Mouse (Mus musculus) forebrain, embryonic 15.5 days (tissue): ENCODE measurements around the gene Cdca7l. TPM values are rescaled to one million over a fixed set of nuclear protein-coding genes. Genes with fewer than 3 reads are reported as not detected.
A peak's percentile ranks its signal among the peaks of the same experiment; 100 is the strongest.

Experiments
- ATAC-seq: fragments of 200-750 bp; cut with Nextera tagmentation; replicated peaks from 2 replicates; pipeline ENCODE4 v1.8.0; 2017; ENCODE audit warnings: mild to moderate bottlenecking, moderate TSS enrichment, moderate library complexity
- H3K27ac ChIP-seq: fragments of 300-500 bp; sonication (generic); replicated peaks from 2 replicates; pipeline ENCODE4 v1.5.1; 2015; ENCODE audit warnings: mild to moderate bottlenecking, inconsistent platforms
- H3K27me3 ChIP-seq: fragments of 300-500 bp; sonication (generic); 2 replicates; pipeline ENCODE4 v1.6.1; 2015; ENCODE audit warnings: inconsistent platforms
- H3K36me3 ChIP-seq: fragments of 300-500 bp; sonication (generic); 2 replicates; pipeline ENCODE4 v1.6.1; 2015; ENCODE audit warnings: mild to moderate bottlenecking, inconsistent platforms
- H3K4me1 ChIP-seq: fragments of 300-500 bp; sonication (generic); 2 replicates; pipeline ENCODE4 v1.6.1; 2015; ENCODE audit warnings: inconsistent platforms
- H3K4me2 ChIP-seq: fragments of 300-500 bp; sonication (generic); replicated peaks from 2 replicates; pipeline ENCODE4 v1.6.1; 2015; ENCODE audit warnings: mild to moderate bottlenecking, inconsistent platforms
- H3K4me3 ChIP-seq: fragments of 300-500 bp; sonication (generic); 2 replicates; pipeline ENCODE4 v1.5.1; 2015; ENCODE audit warnings: mild to moderate bottlenecking, inconsistent platforms
- H3K9ac ChIP-seq: fragments of 300-500 bp; sonication (generic); replicated peaks from 2 replicates; pipeline ENCODE4 v1.6.1; 2015; ENCODE audit warnings: mild to moderate bottlenecking, inconsistent platforms
- H3K9me3 ChIP-seq: fragments of 300-500 bp; sonication (generic); 2 replicates; pipeline ENCODE4 v1.6.1; 2016; ENCODE audit warnings: inconsistent platforms
- WGBS: fragments of 180-500 bp; shearing (Covaris S2); methylation state at CpG from one replicate; pipeline ENCODE4 v1.1.7; 2015; ENCODE audit warnings: mixed read lengths; 5-methylcytosine and 5-hydroxymethylcytosine counted together
- polyA plus RNA-seq: library from polyadenylated mRNA; unstranded; fragments of >200 nt; fragmentation: Nextera tagmentation; extraction: Ambion mirVana; gene quantifications from 2 replicates; pipeline ENCODE4 v1.2.1, GENCODE M21; 2015

Cdca7l gene
- polyA plus RNA-seq, 1 experiment from 2014 or later, result 11.6 TPM

DNA sequence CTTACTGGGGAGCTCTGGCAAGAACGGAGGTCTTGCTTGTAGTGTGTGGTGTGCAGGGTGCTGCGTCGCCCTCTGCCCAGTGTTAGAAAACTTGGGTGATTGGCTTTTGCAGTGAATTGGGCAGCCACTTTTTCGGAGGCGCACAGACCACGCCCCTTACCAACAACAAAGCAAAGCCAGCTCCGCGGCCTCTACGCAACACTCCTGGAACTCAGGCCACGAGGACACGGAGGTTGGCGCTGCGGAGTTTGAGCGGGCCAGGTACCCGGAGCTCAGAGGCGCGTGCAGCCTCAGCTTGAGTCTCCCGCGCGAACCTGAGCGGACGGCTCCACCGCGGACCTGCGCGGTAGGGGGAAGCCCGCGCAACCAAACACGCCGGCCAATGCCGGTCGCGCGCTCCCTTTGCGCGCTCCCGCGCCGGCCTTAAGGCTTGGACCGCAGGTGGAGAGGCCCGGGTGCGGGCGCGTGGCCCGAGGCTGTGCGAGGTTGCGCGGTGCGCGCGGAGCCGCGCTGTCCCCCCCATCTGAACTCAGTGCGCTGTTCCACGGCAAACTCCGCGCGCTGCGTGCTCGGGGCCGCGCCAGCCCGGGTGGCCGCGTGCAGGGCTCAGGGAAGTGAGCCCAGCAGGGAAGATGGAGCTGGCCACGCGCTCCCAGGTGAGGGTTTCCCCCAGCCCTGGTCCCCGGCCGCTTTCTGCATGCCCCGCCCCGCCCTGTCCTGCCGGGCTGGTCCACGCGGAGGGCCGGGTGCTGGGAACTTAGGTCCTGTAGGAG is 39.4 kb downstream of the Cdca7l start:
- 0 out of 2 replicates have a peak overlapping the region, but pooled peaks have one; percentile 34 for H3K27ac ChIP-seq
- WGBS, result under 1% methylated on average over 73 of the region's 75 CpGs

DNA sequence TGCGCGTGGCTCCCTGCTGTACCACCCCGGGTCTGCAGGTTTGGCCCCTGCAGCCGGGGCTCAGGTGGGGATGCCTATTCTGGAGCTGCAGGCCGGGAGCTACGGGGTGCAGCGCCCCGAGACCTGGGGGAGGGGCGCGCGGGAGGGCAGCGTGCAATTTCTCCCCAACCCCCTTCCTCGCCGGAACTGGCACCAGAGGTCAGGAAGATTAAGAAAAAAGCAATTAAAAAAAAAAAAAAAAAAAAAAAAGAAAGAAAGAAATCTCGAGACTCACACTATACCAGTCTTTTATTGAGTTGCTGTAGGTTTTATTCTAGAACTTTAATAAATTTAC is 40.0 kb downstream of the Cdca7l start:
- peak overlapping the region; percentile 100 for H3K4me2 ChIP-seq
- peak overlapping the region; percentile 72 for H3K4me3 ChIP-seq
- WGBS, result 0% methylated on average over 15 of the region's 15 CpGs
- peak overlapping the region; percentile 80 for H3K9ac ChIP-seq
- no peak for ATAC-seq
- 0 out of 2 replicates have a peak, but pooled peaks cover 6% of the 10 kb centered on the region for H3K27me3 ChIP-seq
- H3K4me1 ChIP-seq, result peaks cover 4% of the 10 kb centered on the region
- no peaks in the 10 kb centered on the region for H3K9me3 ChIP-seq
- H3K27ac ChIP-seq, result no peak overlapping the region
- H3K36me3 ChIP-seq, result no peaks in the 10 kb centered on the region

More for the DNA sequence above, 39.4 kb downstream of the Cdca7l start:
- H3K9ac ChIP-seq, result peak overlapping the region; percentile 80
- H3K9me3 ChIP-seq, result no peaks in the 10 kb centered on the region
- peak overlapping the region; percentile 100 for H3K4me2 ChIP-seq
- peak; percentile 97 for ATAC-seq
- H3K4me3 ChIP-seq, result peak overlapping the region; percentile 72
- peaks cover 4% of the 10 kb centered on the region for H3K4me1 ChIP-seq
- H3K27me3 ChIP-seq, result 0 out of 2 replicates have a peak, but pooled peaks cover 6% of the 10 kb centered on the region
- H3K36me3 ChIP-seq, result no peaks in the 10 kb centered on the region

GRCm38 (mm10) chr12:117844917-117845316 is 40.8 kb downstream of the Cdca7l start:
- H3K4me2 ChIP-seq, result peak overlapping the region; percentile 100
- peaks cover 4% of the 10 kb centered on the region for H3K4me1 ChIP-seq
- peak overlapping the region; percentile 3; the same call in 1 of the 2 replicates for H3K4me3 ChIP-seq
- H3K36me3 ChIP-seq, result no peaks in the 10 kb centered on the region
- WGBS, result 12% methylated on average over 2 of the region's 2 CpGs
- H3K27ac ChIP-seq, result no peak overlapping the region
- no peaks in the 10 kb centered on the region for H3K9me3 ChIP-seq
- no peak for ATAC-seq
- H3K27me3 ChIP-seq, result 0 out of 2 replicates have a peak, but pooled peaks cover 6% of the 10 kb centered on the region
- H3K9ac ChIP-seq, result no peak overlapping the region

DNA sequence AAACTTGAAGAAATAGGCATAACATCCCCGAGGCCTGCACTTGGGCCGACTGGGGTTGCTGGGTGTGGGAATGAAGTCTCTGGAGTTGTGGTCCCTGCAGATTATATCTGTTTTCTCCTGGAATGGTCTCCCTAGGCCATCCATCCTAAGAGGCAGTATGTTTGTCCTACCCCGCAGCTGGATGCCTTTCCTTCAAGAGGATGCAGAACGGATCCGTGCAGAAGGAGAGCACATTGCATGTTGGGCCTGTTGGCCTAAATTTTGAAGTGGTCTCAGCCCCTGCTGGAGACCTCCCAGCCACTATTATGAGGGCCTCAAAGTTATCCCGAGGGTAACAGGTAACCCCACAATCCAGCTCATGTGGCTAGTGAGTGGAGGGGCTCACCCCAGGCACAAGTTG is 44.5 kb downstream of the Cdca7l start:
- Histone ChIP-seq H3K9ac (no peak overlapping the region), H3K9me3 (no peaks in the 10 kb centered on the region), H3K36me3 (no peaks in the 10 kb centered on the region), H3K4me1 (no peaks in the 10 kb centered on the region), H3K27ac (no peak overlapping the region), H3K27me3 (no peaks in the 10 kb centered on the region), H3K4me2 (no peak overlapping the region), H3K4me3 (no peak overlapping the region)
- no peak for ATAC-seq
- WGBS, result 96% methylated on average over 6 of the region's 6 CpGs

DNA sequence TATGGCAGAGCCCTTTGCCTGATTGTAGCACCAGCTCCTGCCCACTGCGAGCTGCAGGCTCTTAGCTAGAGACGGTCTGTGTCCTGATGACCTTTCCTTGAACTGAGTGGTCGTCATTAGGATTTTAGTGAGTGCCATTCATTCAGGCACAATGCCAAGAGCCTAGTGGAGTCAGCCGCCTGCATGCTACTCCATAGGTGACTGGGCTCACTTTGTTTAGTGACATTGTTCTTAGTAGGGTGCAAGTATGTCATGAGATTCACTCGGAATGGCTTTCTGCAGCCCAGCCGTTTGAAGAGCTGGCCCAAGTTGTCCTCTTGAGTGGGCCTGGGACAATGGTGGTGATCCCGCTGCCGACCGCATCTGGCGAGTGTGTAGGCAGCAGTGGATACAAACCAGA is 46.4 kb downstream of the Cdca7l start:
- Histone ChIP-seq H3K4me2 (no peak overlapping the region), H3K4me1 (no peaks in the 10 kb centered on the region), H3K9ac (no peak overlapping the region), H3K27ac (no peak overlapping the region), H3K9me3 (no peaks in the 10 kb centered on the region), H3K36me3 (no peaks in the 10 kb centered on the region), H3K27me3 (no peaks in the 10 kb centered on the region), H3K4me3 (no peak overlapping the region)
- ATAC-seq, result no peak
- 29% methylated on average over 10 of the region's 10 CpGs for WGBS

- Histone ChIP-seq H3K9ac (no peak overlapping the region), H3K4me1 (no peaks in the 10 kb centered on the region), H3K27ac (no peak overlapping the region), H3K9me3 (no peaks in the 10 kb centered on the region), H3K4me2 (no peak overlapping the region), H3K27me3 (no peaks in the 10 kb centered on the region), H3K36me3 (no peaks in the 10 kb centered on the region), H3K4me3 (no peak overlapping the region)
- ATAC-seq, result peak; percentile 53
- 24% methylated on average over 6 of the region's 6 CpGs for WGBS
These were observed 49.2 kb downstream of the Cdca7l start for GRCm38 (mm10) chr12:117853316-117853715.

- Histone ChIP-seq H3K36me3 (no peaks in the 10 kb centered on the region), H3K27ac (no peak overlapping the region), H3K9me3 (no peaks in the 10 kb centered on the region), H3K4me2 (no peak overlapping the region), H3K27me3 (no peaks in the 10 kb centered on the region), H3K4me3 (no peak overlapping the region), H3K9ac (no peak overlapping the region), H3K4me1 (no peaks in the 10 kb centered on the region)
- ATAC-seq, result no peak
- 64% methylated on average over 9 of the region's 9 CpGs for WGBS
These were observed 52.9 kb downstream of the Cdca7l start for GRCm38 (mm10) chr12:117857023-117857422.

DNA sequence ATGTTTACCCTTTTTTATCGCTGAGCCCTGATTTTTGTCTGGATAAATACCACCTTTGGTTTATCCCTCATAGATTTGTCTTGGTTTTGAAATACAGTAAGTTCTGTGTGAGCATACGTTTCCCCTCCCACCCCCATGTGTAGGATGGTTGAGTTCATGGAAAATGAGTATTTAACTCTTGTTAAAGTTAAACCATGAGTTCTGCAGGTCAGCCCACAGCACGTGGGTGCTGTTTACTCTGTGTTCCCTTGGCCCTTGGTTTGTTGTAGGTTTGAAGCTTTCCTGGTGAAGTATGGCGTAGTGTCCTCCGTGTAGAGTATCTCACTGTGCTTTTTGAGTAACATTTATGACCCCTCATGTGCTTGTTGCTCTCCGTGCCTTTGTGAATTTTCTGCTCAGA is 53.8 kb downstream of the Cdca7l start:
- Histone ChIP-seq H3K4me3 (no peak overlapping the region), H3K36me3 (no peaks in the 10 kb centered on the region), H3K4me1 (no peaks in the 10 kb centered on the region), H3K27ac (no peak overlapping the region), H3K4me2 (no peak overlapping the region), H3K9ac (no peak overlapping the region), H3K27me3 (no peaks in the 10 kb centered on the region), H3K9me3 (no peaks in the 10 kb centered on the region)
- ATAC-seq, result no peak
- 94% methylated on average over 6 of the region's 6 CpGs for WGBS

DNA sequence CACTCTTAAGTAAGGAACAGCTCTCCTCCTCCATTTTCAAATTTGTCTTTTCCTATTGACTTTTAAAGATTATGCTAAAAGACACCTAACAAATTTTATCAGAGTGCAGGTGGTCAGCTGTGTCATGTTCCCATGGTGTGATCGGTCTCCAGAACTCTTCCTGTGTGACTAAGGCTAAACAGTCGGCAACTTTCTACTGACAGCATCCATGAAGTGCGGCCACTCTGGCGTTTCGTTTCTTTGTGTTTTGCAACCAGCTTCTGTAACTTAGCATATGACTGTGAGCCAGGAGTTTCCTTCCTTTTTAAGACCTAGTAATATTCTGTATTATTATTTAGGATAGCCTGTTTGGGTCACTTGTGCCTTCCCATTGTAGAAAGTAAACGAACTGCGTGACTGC is 56.8 kb downstream of the Cdca7l start:
- H3K9ac ChIP-seq, result no peak overlapping the region
- no peak overlapping the region for H3K27ac ChIP-seq
- H3K4me2 ChIP-seq, result no peak overlapping the region
- no peaks in the 10 kb centered on the region for H3K9me3 ChIP-seq
- H3K4me1 ChIP-seq, result no peaks in the 10 kb centered on the region
- no peak for ATAC-seq
- no peak overlapping the region for H3K4me3 ChIP-seq
- H3K36me3 ChIP-seq, result no peaks in the 10 kb centered on the region
- H3K27me3 ChIP-seq, result no peaks in the 10 kb centered on the region
- 79% methylated on average over 7 of the region's 7 CpGs for WGBS

GRCm38 (mm10) chr12:117861249-117861648 is 57.2 kb downstream of the Cdca7l start:
- 59% methylated on average over 3 of the region's 3 CpGs for WGBS

DNA sequence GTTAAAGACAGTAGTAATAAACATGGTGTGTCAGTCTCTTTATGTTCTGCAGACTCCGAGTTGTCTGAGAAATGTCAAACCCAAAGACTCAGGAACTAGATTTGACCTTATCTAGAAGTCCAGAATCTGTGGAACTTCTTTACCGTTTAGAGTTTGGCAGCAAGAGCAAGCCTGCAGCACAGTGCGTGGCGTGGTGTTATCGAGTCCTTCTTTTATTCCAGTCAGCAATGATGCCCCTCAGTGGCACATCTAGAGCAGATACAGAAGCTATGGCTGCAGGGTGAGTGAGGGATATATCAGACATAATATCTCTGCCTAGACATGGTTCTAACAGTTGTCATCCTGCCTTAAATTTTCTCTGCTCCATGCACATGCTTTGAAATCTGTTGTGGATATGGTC is 58.6 kb downstream of the Cdca7l start:
- H3K4me1 ChIP-seq, result no peaks in the 10 kb centered on the region
- no peak overlapping the region for H3K27ac ChIP-seq
- ATAC-seq, result no peak
- H3K4me2 ChIP-seq, result no peak overlapping the region
- H3K27me3 ChIP-seq, result no peaks in the 10 kb centered on the region
- 94% methylated on average over 5 of the region's 5 CpGs for WGBS
- H3K9me3 ChIP-seq, result no peaks in the 10 kb centered on the region
- H3K36me3 ChIP-seq, result no peaks in the 10 kb centered on the region
- H3K9ac ChIP-seq, result no peak overlapping the region
- no peak overlapping the region for H3K4me3 ChIP-seq

More at GRCm38 (mm10) chr12:117861249-117861648, 57.2 kb downstream of the Cdca7l start:
- no peaks in the 10 kb centered on the region for H3K27me3 ChIP-seq
- H3K4me3 ChIP-seq, result no peak overlapping the region
- no peaks in the 10 kb centered on the region for H3K4me1 ChIP-seq
- ATAC-seq, result no peak
- no peak overlapping the region for H3K27ac ChIP-seq
- H3K4me2 ChIP-seq, result no peak overlapping the region
- H3K36me3 ChIP-seq, result no peaks in the 10 kb centered on the region
- no peak overlapping the region for H3K9ac ChIP-seq
- no peaks in the 10 kb centered on the region for H3K9me3 ChIP-seq

DNA sequence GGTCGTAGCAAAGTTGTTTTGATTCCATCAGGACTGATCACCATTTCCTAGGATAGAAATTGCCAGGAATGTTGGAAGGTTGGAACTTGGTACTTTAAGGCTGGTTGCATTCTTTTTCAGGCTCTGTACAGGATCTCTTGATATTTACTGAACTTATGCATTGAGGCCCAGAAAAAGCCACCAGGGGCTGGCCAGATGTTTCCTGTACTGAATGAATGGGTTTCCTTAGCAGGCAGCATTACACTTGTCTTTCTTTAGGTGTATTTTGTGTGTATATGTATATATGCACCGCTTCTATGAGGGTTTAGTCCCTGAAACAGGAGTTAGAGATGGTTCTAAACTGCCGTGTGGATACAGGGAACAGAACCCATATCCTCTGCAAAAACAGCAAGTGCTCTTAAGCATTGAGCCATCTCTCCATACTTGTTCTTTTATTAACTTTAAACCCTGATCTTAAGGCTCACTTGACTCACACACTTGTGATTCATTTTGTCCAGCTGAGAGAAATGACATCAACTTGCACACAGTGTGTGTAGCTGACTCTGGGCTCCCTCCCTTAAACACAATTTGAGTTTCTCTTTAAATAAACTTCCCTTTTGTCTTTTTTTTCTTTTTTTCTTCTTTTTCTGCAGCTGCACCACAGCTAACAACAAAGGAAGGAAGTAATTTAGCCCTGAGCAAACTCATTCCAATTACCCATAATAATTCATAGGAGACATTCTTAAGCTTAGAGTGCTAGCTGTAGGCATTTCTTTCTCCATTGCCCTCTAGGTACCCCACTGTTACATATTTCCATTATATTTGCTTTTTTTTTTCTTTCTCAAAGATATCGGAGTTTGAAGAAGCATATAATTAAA is 63.8 kb downstream of the Cdca7l start:
- Histone ChIP-seq H3K4me3 (no peak overlapping the region), H3K9me3 (no peaks in the 10 kb centered on the region), H3K27me3 (no peaks in the 10 kb centered on the region), H3K4me1 (no peaks in the 10 kb centered on the region), H3K27ac (no peak overlapping the region), H3K36me3 (no peaks in the 10 kb centered on the region), H3K4me2 (no peak overlapping the region), H3K9ac (no peak overlapping the region)
- no peak for ATAC-seq
- 81% methylated on average over 4 of the region's 4 CpGs for WGBS
